Mouse (Mus musculus) bone marrow, adult 2 months (tissue): ENCODE measurements around the gene Myo1g.

Experiments used
- CTCF ChIP-seq: fragments of 200-500 bp; IDR thresholded peaks from 2 replicates; pipeline ENCODE4 v1.5.1; 2011; ENCODE audit warnings: low read length, control low read depth; ENCODE audit not compliant: control insufficient read depth, insufficient read depth
- POLR2A ChIP-seq: fragments of 200-500 bp; IDR thresholded peaks from 2 replicates; pipeline ENCODE4 v1.6.1; 2011; ENCODE audit warnings: low read depth, mild to moderate bottlenecking, control low read depth, low read length, borderline replicate concordance; ENCODE audit not compliant: control insufficient read depth

- TF ChIP-seq CTCF = no peak
- no peak for TF ChIP-seq POLR2A
Measured at GRCm38 (mm10) chr11:6547696-6548325, 27.0 kb upstream of the Myo1g start.
